ENCODE assay signal across 13 mouse cellular contexts in genomic region chr6:112951254-112951653, GRCm38 (mm10). TPM values are rescaled to one million over a fixed set of nuclear protein-coding genes. Genes with fewer than 3 reads are reported as not detected.
A peak's percentile ranks its signal among the peaks of the same experiment; 100 is the strongest.
DNase-seq lines count a peak whose midpoint lies in the region; ATAC-seq lines count a peak whose summit lies in the region.
"Had no signal": no experiment of that assay in that cellular context is flagged by ENCODE, and none has a peak within 500 bp of the region (broad histone marks: within the 10 kb centered on the region; RNA-seq: fewer than 3 reads in every experiment).

No protein-coding gene starts in this region.

- H3K27ac ChIP-seq in kidney, embryonic 15.5 days = peak overlapping the region; percentile 58; the same call in 1 of the 2 replicates
- H3K27ac ChIP-seq in stomach, embryonic 15.5 days = peak overlapping the region; percentile 69; the same call in 1 of the 2 replicates
- H3K27ac ChIP-seq: embryonic facial prominence, embryonic 15.5 days had no signal

- peaks cover 31% of the 10 kb centered on the region for H3K4me1 ChIP-seq in kidney, embryonic 15.5 days
- H3K4me1 ChIP-seq in stomach, embryonic 15.5 days = peaks cover 12% of the 10 kb centered on the region

- peak; percentile 35 for DNase-seq in adrenal gland, postnatal 25 days
- DNase-seq in adrenal gland, adult 2 months = no peak
- no peak for DNase-seq in kidney, postnatal 14 days
- peak; percentile 35 for DNase-seq in right cerebral cortex, postnatal 4 days
- DNase-seq in right cerebral cortex, adult 2 months (ENCODE audit: low spot score in 2 of 2) = no peak
- no peak for DNase-seq in right cerebral cortex, postnatal 10 days (ENCODE audit: low spot score in 2 of 2)
- DNase-seq: kidney, postnatal 36 days; liver; thymus, postnatal 25 days had no signal

- no peaks in the 10 kb centered on the region for H3K27me3 ChIP-seq in kidney, embryonic 15.5 days
- 0 out of 2 replicates have a peak, but pooled peaks cover 3% of the 10 kb centered on the region for H3K27me3 ChIP-seq in stomach, embryonic 15.5 days (replicated peaks)
- H3K27me3 ChIP-seq: embryonic facial prominence, embryonic 15.5 days had no signal

- H3K9me3 ChIP-seq in kidney, embryonic 15.5 days (replicated peaks) = no peaks in the 10 kb centered on the region
- H3K9me3 ChIP-seq in stomach, embryonic 15.5 days = no peaks in the 10 kb centered on the region
- H3K9me3 ChIP-seq: embryonic facial prominence, embryonic 15.5 days had no signal

- no peak overlapping the region for H3K4me3 ChIP-seq in kidney, embryonic 15.5 days (replicated peaks)
- H3K4me3 ChIP-seq in stomach, embryonic 15.5 days (replicated peaks) = no peak overlapping the region
- H3K4me3 ChIP-seq: embryonic facial prominence, embryonic 15.5 days had no signal

- H3K36me3 ChIP-seq in kidney, embryonic 15.5 days = no peaks in the 10 kb centered on the region
- H3K36me3 ChIP-seq in stomach, embryonic 15.5 days = no peaks in the 10 kb centered on the region
- H3K36me3 ChIP-seq: embryonic facial prominence, embryonic 15.5 days had no signal

- 86% methylated on average over 2 of the region's 2 CpGs for WGBS in kidney, embryonic 15.5 days
- 81% methylated on average over 2 of the region's 2 CpGs for WGBS in stomach, embryonic 15.5 days

- no peak for ATAC-seq in kidney, embryonic 15.5 days (replicated peaks; ENCODE audit: low FRiP score)
- no peak for ATAC-seq in stomach, embryonic 15.5 days (ENCODE audit: insufficient read depth, low FRiP score, low read depth)
- ATAC-seq: hindbrain, embryonic 16.5 days had no signal

- H3K4me2 ChIP-seq in kidney, embryonic 15.5 days = no peak overlapping the region
- no peak overlapping the region for H3K4me2 ChIP-seq in stomach, embryonic 15.5 days
- H3K4me2 ChIP-seq: embryonic facial prominence, embryonic 15.5 days had no signal

- no peak overlapping the region for H3K9ac ChIP-seq in kidney, embryonic 15.5 days
- no peak overlapping the region for H3K9ac ChIP-seq in stomach, embryonic 15.5 days
- H3K9ac ChIP-seq: embryonic facial prominence, embryonic 15.5 days had no signal

RNA-seq across cellular contexts. Expression of gene Srgap3, which starts 4.2 kb away (rescaled TPM):
- 22.0 and 25.1 TPM in 2 replicates for total RNA-seq in adrenal gland, postnatal 25 days (2021)
- 10 to 100 TPM; 14.3 to 21.2 TPM for total RNA-seq in adrenal gland, adult 2 months (2021)
- polyA plus RNA-seq in adrenal gland, adult 2 months (2012; rRNA removed) = 3.2 and 3.7 TPM in 2 replicates
- polyA plus RNA-seq in kidney, embryonic 15.5 days (2015; fragmentation: Nextera tagmentation; extraction: Ambion mirVana) = 4.9 and 5.1 TPM in 2 replicates
- polyA plus RNA-seq in stomach, embryonic 15.5 days (2015; fragmentation: Nextera tagmentation; extraction: Ambion mirVana) = 5.3 and 6.6 TPM in 2 replicates

Comparison
In these comparisons a context has a peak if more than half of its experiments do, and no peak if none do; other contexts are left out.
1. DNase-seq: peak in adrenal gland, postnatal 25 days (single experiment) and right cerebral cortex, postnatal 4 days (single experiment); none in adrenal gland, adult 2 months (single experiment), kidney, postnatal 14 days (single experiment), right cerebral cortex, adult 2 months (0 of 2) and right cerebral cortex, postnatal 10 days (0 of 2).